Mouse (Mus musculus) telencephalon, adult 2 months (tissue): ENCODE measurements around the gene 4933406M09Rik.

Source experiments
- DNase-seq: peaks from one replicate; pipeline ENCODE4 v3.0.0-alpha.2; 2011; ENCODE audit warnings: low read depth, low spot score

Gene 4933406M09Rik

GRCm38 (mm10) chr1:134381051-134381450 is 4.7 kb upstream of the 4933406M09Rik start:
- DNase-seq: no peak

GRCm38 (mm10) chr1:134381795-134382625 is 3.7 kb upstream of the 4933406M09Rik start:
- DNase-seq: peak; percentile 34

- DNase-seq: no peak
These were observed 1.2 kb upstream of the 4933406M09Rik start for GRCm38 (mm10) chr1:134384581-134384980.

GRCm38 (mm10) chr1:134385176-134385575 is 564 bp upstream of the 4933406M09Rik start:
- no peak for DNase-seq

GRCm38 (mm10) chr1:134393827-134394226 is 8.1 kb downstream of the 4933406M09Rik start:
- no peak for DNase-seq

- DNase-seq: no peak
These were observed 12.5 kb downstream of the 4933406M09Rik start for GRCm38 (mm10) chr1:134398210-134398609.

- DNase-seq: no peak
These were observed 14.0 kb downstream of the 4933406M09Rik start for GRCm38 (mm10) chr1:134399735-134400134.

GRCm38 (mm10) chr1:134405509-134406413 is 20.0 kb downstream of the 4933406M09Rik start, which contains the start of gene Cyb5r1:
Gene Cyb5r1 (plus strand): TSS chr1:134405559.
- DNase-seq: peak; percentile 33

GRCm38 (mm10) chr1:134406414-134406771 is 20.7 kb downstream of the 4933406M09Rik start:
- no peak for DNase-seq

GRCm38 (mm10) chr1:134408080-134408479 is 22.3 kb downstream of the 4933406M09Rik start:
- DNase-seq: no peak

- no peak for DNase-seq
These were observed 26.2 kb downstream of the 4933406M09Rik start for GRCm38 (mm10) chr1:134411706-134412629.

GRCm38 (mm10) chr1:134414038-134414437 is 28.3 kb downstream of the 4933406M09Rik start:
- DNase-seq: no peak

GRCm38 (mm10) chr1:134414501-134415167 is 28.9 kb downstream of the 4933406M09Rik start:
- DNase-seq: no peak

- peak; percentile 94 for DNase-seq
These were observed 29.6 kb downstream of the 4933406M09Rik start, which contains the start of gene Adipor1 for GRCm38 (mm10) chr1:134415168-134415831. Gene Adipor1 (plus strand): TSS chr1:134415378.

- no peak for DNase-seq
These were observed 32.8 kb downstream of the 4933406M09Rik start for GRCm38 (mm10) chr1:134418414-134418975.

GRCm38 (mm10) chr1:134419176-134419575 is 33.4 kb downstream of the 4933406M09Rik start:
- DNase-seq: no peak

GRCm38 (mm10) chr1:134419751-134420458 is 34.2 kb downstream of the 4933406M09Rik start:
- peak; percentile 13 for DNase-seq

GRCm38 (mm10) chr1:134423911-134424310 is 38.2 kb downstream of the 4933406M09Rik start:
- no peak for DNase-seq

- DNase-seq: no peak
These were observed 40.5 kb downstream of the 4933406M09Rik start for GRCm38 (mm10) chr1:134426289-134426688.
